Mouse (Mus musculus) midbrain, postnatal 0 days (tissue): ENCODE measurements at regions not wholly inside any gene's neighbourhood (a gene's known extent, or its start where the extent isn't known, plus 50 kb on each side); places are given as distances from the start of the nearest gene placed in this dataset.

Source experiments
- ATAC-seq: fragments of 200-750 bp; cut with Nextera tagmentation; 2 replicates; pipeline ENCODE4 v1.8.0; 2017; ENCODE audit warnings: moderate number of reproducible peaks, mild to moderate bottlenecking, moderate TSS enrichment, moderate library complexity; ENCODE audit not compliant: low FRiP score
- DNase-seq: peaks from one replicate; pipeline ENCODE4 v3.0.0-alpha.2; 2015; ENCODE audit warnings: low spot score
- H3K27ac ChIP-seq: fragments of 300-500 bp; sonication (generic); 2 replicates; pipeline ENCODE4 v1.5.1; 2014; ENCODE audit warnings: low read depth, mild to moderate bottlenecking, low read length, mixed read lengths
- H3K27me3 ChIP-seq: fragments of 300-500 bp; sonication (generic); 2 replicates; pipeline ENCODE4 v1.6.1; 2014; ENCODE audit warnings: low read length, control low read depth, mixed read lengths; ENCODE audit not compliant: insufficient read depth
- H3K36me3 ChIP-seq: fragments of 300-500 bp; sonication (generic); 2 replicates; pipeline ENCODE4 v1.6.1; 2014; ENCODE audit warnings: low read length, control low read depth, mixed read lengths; ENCODE audit not compliant: insufficient read depth
- H3K4me1 ChIP-seq: fragments of 300-500 bp; sonication (generic); 2 replicates; pipeline ENCODE4 v1.6.1; 2014; ENCODE audit warnings: mild to moderate bottlenecking, control low read depth, antibody characterized with exemption, low read length, mixed read lengths; ENCODE audit not compliant: insufficient read depth
- H3K4me2 ChIP-seq: fragments of 300-500 bp; sonication (generic); 2 replicates; pipeline ENCODE4 v1.6.1; 2014; ENCODE audit warnings: low read depth, mild to moderate bottlenecking, low read length, mixed read lengths; ENCODE audit not compliant: poor library complexity, severe bottlenecking
- H3K4me3 ChIP-seq: fragments of 300-500 bp; sonication (generic); 2 replicates; pipeline ENCODE4 v1.5.1; 2014; ENCODE audit warnings: low read depth, mild to moderate bottlenecking, low read length, moderate library complexity
- H3K9ac ChIP-seq: fragments of 300-500 bp; sonication (generic); replicated peaks from 2 replicates; pipeline ENCODE4 v1.6.1; 2014; ENCODE audit warnings: mild to moderate bottlenecking, low read length, moderate library complexity, mixed read lengths; ENCODE audit not compliant: poor library complexity, severe bottlenecking
- H3K9me3 ChIP-seq: fragments of 300-500 bp; sonication (generic); 2 replicates; pipeline ENCODE4 v1.6.1; 2016; ENCODE audit warnings: low read length, control low read depth
- CTCF ChIP-seq: IDR thresholded peaks from 2 replicates; pipeline ENCODE4 v1.5.1; 2016; ENCODE audit warnings: antibody characterized with exemption, mild to moderate bottlenecking
- WGBS: fragments of 180-500 bp; shearing (Covaris S2); extraction: QIAGEN DNeasy Blood & Tissue Kit; methylation state at CpG from one replicate; pipeline ENCODE4 v1.1.7; 2014; 5-methylcytosine and 5-hydroxymethylcytosine counted together

DNA sequence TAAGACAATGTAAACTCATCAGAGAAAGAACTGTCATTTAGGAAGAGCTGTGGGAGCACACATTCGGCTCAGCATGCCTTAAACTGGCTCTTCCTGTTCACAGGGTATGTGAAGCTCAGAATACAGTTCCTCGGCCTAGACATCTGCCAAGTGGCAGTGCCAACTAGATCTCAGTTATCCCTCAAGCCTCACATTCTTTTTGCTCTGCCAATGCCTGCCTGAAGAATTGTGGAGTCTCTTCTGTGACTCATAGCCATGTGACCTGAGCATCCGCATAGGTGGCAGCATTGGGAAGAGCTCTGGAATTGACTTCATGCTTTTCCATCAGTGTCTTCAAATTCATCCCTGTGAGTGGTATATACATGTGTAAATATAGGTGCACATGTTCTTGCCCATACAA is 59.7 kb downstream of the Prlhr start:
- no peak for TF ChIP-seq CTCF
- Histone ChIP-seq H3K4me3 (no peak overlapping the region), H3K9me3 (no peaks in the 10 kb centered on the region), H3K9ac (no peak overlapping the region), H3K4me2 (no peak overlapping the region), H3K4me1 (no peaks in the 10 kb centered on the region), H3K27me3 (no peaks in the 10 kb centered on the region), H3K36me3 (no peaks in the 10 kb centered on the region), H3K27ac (no peak overlapping the region)
- WGBS, result 87% methylated on average over 3 of the region's 3 CpGs
- DNase-seq (no peak), ATAC-seq (no peak)

DNA sequence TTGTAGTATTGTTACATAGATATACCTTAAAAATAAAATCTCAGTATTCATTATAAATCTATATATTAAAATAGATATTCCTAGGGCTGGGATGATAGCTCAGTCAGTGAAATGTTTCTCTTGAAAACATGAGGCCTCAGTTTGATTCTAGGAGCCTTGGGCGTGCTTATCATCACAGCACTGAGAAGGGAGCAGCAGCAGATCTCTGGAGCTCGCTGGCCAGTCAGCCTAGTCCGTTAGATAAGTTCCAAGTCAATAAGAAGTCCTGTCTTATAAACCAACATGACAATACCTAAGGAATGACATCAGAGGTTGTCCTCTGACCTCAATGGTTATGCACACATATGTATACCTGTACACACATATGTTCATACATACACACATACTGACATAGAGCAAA is 68.7 kb downstream of the Prlhr start:
- 88% methylated on average over 3 of the region's 3 CpGs for WGBS
- ATAC-seq, result no peak

DNA sequence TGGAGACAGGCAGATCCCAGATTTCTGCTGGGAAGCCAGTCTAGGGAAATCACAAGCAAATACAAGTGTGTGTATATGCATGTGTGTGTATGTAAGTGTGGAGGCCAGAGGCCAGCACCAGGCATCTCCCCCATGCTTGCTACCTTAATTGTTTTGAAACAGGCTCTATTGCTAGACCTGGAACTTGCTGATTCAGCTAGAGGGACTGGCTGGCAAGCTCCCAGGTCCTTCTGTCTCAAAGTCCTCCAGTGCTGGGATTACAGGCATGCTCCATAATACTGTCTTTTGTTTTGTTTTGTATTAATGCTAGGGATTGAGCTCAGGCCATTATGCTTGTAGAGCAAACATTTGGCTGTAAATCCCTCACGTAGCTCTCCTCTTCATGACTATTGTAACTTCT is 70.4 kb downstream of the Prlhr start:
- ATAC-seq (no peak), DNase-seq (no peak)
- TF ChIP-seq CTCF, result no peak
- H3K9me3 ChIP-seq, result no peaks in the 10 kb centered on the region
- no peak overlapping the region for H3K27ac ChIP-seq
- H3K9ac ChIP-seq, result no peak overlapping the region
- no peaks in the 10 kb centered on the region for H3K36me3 ChIP-seq
- no peak overlapping the region for H3K4me2 ChIP-seq
- 33% methylated on average over 1 of the region's 1 CpGs for WGBS
- no peaks in the 10 kb centered on the region for H3K4me1 ChIP-seq
- H3K4me3 ChIP-seq, result no peak overlapping the region
- H3K27me3 ChIP-seq, result no peaks in the 10 kb centered on the region

More for the DNA sequence above, 68.7 kb downstream of the Prlhr start:
- TF ChIP-seq CTCF, result no peak
- Histone ChIP-seq H3K9ac (no peak overlapping the region), H3K27ac (no peak overlapping the region), H3K4me3 (no peak overlapping the region), H3K27me3 (no peaks in the 10 kb centered on the region), H3K36me3 (no peaks in the 10 kb centered on the region), H3K9me3 (no peaks in the 10 kb centered on the region), H3K4me1 (no peaks in the 10 kb centered on the region), H3K4me2 (no peak overlapping the region)
- no peak for DNase-seq

DNA sequence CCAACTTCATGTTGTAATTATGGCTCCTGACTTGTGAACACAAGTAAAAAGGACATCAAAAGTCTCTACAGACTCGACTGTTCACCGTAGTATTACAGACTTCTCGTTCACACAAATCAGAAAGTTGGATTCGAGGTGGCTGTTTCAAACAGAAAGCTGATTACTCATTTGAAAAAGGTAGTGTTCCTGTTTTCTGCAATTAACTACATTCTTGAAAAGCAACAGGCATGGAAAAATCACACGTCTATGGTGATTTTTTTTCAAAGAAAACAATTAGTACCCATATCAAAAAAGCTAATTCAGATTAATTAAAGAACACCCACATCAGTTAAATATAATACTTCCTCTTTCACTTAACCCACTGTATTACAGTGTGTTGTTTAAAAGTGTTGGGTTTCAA is 71.5 kb downstream of the Prlhr start:
- DNase-seq, result no peak
- no peak for TF ChIP-seq CTCF

DNA sequence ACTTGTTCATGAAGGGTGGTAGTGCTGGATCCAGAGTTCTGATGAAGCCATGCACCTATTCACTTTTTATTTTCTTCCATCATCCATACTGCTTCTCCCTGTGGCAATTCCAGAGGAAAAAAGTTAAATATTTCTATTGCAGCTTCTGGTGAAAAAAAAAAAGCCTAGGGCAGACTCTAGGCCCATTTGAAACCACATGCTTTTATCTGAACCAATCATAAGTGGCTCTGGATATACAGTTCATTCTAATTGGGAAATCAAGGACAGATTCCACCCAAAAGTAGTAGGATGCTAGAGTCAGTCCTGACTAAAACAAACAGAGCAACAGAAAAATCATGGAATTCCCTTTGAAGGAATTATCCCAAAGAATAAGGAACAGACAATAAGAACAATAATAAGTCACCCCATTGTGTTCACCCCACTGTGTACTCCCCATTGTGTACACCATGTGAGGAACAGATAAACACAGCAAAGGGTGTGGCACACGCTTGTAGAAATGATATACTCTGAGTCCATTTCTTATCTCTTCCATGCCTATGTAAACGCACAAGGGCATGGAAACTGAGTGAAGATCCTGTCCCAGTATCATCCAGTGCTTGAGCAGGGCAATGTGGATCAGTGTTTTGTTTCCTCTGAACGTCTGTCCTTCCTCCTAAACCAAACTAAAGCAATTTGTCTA is 81.4 kb downstream of the Prlhr start:
- Histone ChIP-seq H3K4me1 (no peaks in the 10 kb centered on the region), H3K4me3 (no peak overlapping the region), H3K27me3 (no peaks in the 10 kb centered on the region), H3K36me3 (no peaks in the 10 kb centered on the region), H3K4me2 (no peak overlapping the region), H3K9ac (no peak overlapping the region), H3K9me3 (no peaks in the 10 kb centered on the region), H3K27ac (no peak overlapping the region)
- TF ChIP-seq CTCF, result no peak
- DNase-seq (no peak), ATAC-seq (no peak)
- WGBS, result 78% methylated on average over 3 of the region's 3 CpGs

More for the DNA sequence above, 71.5 kb downstream of the Prlhr start:
- no peak overlapping the region for H3K4me2 ChIP-seq
- H3K36me3 ChIP-seq, result no peaks in the 10 kb centered on the region
- no peaks in the 10 kb centered on the region for H3K27me3 ChIP-seq
- H3K27ac ChIP-seq, result no peak overlapping the region
- H3K4me3 ChIP-seq, result no peak overlapping the region
- no peaks in the 10 kb centered on the region for H3K4me1 ChIP-seq
- no peak for ATAC-seq
- WGBS, result 81% methylated on average over 5 of the region's 5 CpGs
- no peaks in the 10 kb centered on the region for H3K9me3 ChIP-seq
- H3K9ac ChIP-seq, result no peak overlapping the region

DNA sequence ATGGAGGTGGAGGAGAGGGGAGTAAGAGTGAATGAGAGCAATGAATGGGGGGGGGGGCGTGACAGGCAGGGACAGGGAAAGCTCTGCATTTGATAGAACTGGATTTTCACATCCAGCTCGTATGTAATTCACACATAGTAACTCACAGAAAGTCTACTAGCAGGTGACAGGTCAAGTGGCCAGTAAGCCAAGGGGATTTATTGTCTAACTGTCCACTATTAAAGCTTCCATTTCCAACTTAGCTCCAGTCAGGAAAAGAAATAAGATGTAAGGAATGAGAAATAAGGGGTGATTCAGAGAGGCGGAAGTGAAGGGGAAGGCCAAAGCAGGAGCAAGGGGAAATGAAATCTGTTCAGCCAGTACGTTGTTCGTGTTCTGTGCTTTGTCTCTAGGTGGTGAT is 83.4 kb downstream of the Prlhr start:
- H3K4me1 ChIP-seq, result no peaks in the 10 kb centered on the region
- no peak for ATAC-seq
- H3K4me3 ChIP-seq, result no peak overlapping the region
- no peak overlapping the region for H3K27ac ChIP-seq
- H3K9ac ChIP-seq, result no peak overlapping the region
- H3K4me2 ChIP-seq, result no peak overlapping the region
- H3K27me3 ChIP-seq, result no peaks in the 10 kb centered on the region
- DNase-seq, result no peak
- WGBS, result 81% methylated on average over 5 of the region's 5 CpGs
- H3K9me3 ChIP-seq, result no peaks in the 10 kb centered on the region
- H3K36me3 ChIP-seq, result no peaks in the 10 kb centered on the region
- TF ChIP-seq CTCF, result no peak
